Mouse (Mus musculus) forebrain, postnatal 0 days (tissue): ENCODE data around the gene Sbf1. TPM values are rescaled to one million over a fixed set of nuclear protein-coding genes. Genes with fewer than 3 reads are reported as not detected.

Experiments used
- ATAC-seq: fragments of 200-750 bp; cut with Nextera tagmentation; 2 replicates; pipeline ENCODE4 v1.8.0; 2017; ENCODE audit warnings: mild to moderate bottlenecking, moderate library complexity
- DNase-seq: peaks from one replicate; pipeline ENCODE4 v3.0.0-alpha.2; 2015
- H3K27ac ChIP-seq: fragments of 300-500 bp; sonication (generic); 2 replicates; pipeline ENCODE4 v1.5.1; 2014; ENCODE audit warnings: low read depth, mild to moderate bottlenecking, antibody characterized with exemption, low read length, moderate library complexity, mixed read lengths
- H3K27me3 ChIP-seq: fragments of 300-500 bp; sonication (generic); 2 replicates; pipeline ENCODE4 v1.6.1; 2014; ENCODE audit warnings: mild to moderate bottlenecking, low read length, mixed read lengths; ENCODE audit not compliant: insufficient read depth
- H3K36me3 ChIP-seq: fragments of 300-500 bp; sonication (generic); 2 replicates; pipeline ENCODE4 v1.6.1; 2014; ENCODE audit warnings: mild to moderate bottlenecking, moderate library complexity; ENCODE audit not compliant: insufficient read depth
- H3K4me1 ChIP-seq: fragments of 300-500 bp; sonication (generic); 2 replicates; pipeline ENCODE4 v1.6.1; 2014; ENCODE audit warnings: antibody characterized with exemption; ENCODE audit not compliant: insufficient read depth
- H3K4me2 ChIP-seq: fragments of 300-500 bp; sonication (generic); 2 replicates; pipeline ENCODE4 v1.6.1; 2014; ENCODE audit warnings: low read depth, mild to moderate bottlenecking, moderate library complexity
- H3K4me3 ChIP-seq: fragments of 300-500 bp; sonication (generic); 2 replicates; pipeline ENCODE4 v1.5.1; 2014; ENCODE audit warnings: low read depth, low read length, mixed read lengths
- H3K9ac ChIP-seq: fragments of 300-500 bp; sonication (generic); 2 replicates; pipeline ENCODE4 v1.6.1; 2014; ENCODE audit warnings: mild to moderate bottlenecking
- H3K9me3 ChIP-seq: fragments of 300-500 bp; sonication (generic); 2 replicates; pipeline ENCODE4 v1.6.1; 2016; ENCODE audit warnings: low read length
- CTCF ChIP-seq: sonication (generic); IDR thresholded peaks from 2 replicates; pipeline ENCODE4 v1.5.1; 2016; ENCODE audit warnings: antibody characterized with exemption, control low read depth, low read depth
- WGBS: fragments of 180-500 bp; shearing (Covaris S2); extraction: QIAGEN DNeasy Blood & Tissue Kit; methylation state at CpG from one replicate; pipeline ENCODE4 v1.1.7; 2014; 5-methylcytosine and 5-hydroxymethylcytosine counted together
- polyA plus RNA-seq: library from polyadenylated mRNA; unstranded; fragments of >200 nt; fragmentation: Nextera tagmentation; extraction: Ambion mirVana; gene quantifications from 2 replicates; pipeline ENCODE4 v1.2.1, GENCODE M21; 2015
- total RNA-seq: library from RNA; depleted of rRNA; stranded (reverse); fragments of >200 nt; gene quantifications from 2 replicates; pipeline ENCODE4 v1.2.3, GENCODE M21; 2014

The Sbf1 gene
- total and polyA plus RNA-seq, 2 experiments from 2014 or later = 60.7 to 164 TPM

DNA sequence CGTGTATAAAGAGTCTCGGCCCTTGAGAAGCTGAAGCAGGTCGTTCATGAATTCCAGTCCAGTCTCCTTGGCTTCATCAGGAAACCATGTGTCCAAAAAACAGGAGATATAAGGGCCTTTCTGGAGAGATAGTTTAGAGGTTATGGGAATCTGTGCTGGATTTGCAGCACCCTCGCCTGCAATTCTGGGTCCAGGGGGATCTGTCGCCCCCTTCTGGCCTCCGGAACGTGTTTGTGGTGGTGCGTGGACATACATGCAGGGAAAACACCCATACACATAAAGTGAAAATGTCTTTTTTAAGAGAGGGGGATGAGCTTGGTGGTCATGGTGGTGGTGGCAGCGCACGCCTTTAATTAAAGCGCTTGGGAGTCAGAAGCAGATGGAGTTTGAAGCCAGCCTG lies 1.0 kb upstream of the Sbf1 start:
- H3K9me3 ChIP-seq = no peaks in the 10 kb centered on the region
- H3K27me3 ChIP-seq = no peaks in the 10 kb centered on the region
- DNase-seq (no peak), ATAC-seq (no peak)
- peaks cover 11% of the 10 kb centered on the region for H3K4me1 ChIP-seq
- H3K4me2 ChIP-seq = no peak overlapping the region
- H3K9ac ChIP-seq = no peak overlapping the region
- WGBS = 65% methylated on average over 11 of the region's 11 CpGs
- H3K4me3 ChIP-seq = no peak overlapping the region
- no peaks in the 10 kb centered on the region for H3K36me3 ChIP-seq
- H3K27ac ChIP-seq = no peak overlapping the region
- peak; percentile 31; the same call in 1 of the 2 replicates for TF ChIP-seq CTCF

DNA sequence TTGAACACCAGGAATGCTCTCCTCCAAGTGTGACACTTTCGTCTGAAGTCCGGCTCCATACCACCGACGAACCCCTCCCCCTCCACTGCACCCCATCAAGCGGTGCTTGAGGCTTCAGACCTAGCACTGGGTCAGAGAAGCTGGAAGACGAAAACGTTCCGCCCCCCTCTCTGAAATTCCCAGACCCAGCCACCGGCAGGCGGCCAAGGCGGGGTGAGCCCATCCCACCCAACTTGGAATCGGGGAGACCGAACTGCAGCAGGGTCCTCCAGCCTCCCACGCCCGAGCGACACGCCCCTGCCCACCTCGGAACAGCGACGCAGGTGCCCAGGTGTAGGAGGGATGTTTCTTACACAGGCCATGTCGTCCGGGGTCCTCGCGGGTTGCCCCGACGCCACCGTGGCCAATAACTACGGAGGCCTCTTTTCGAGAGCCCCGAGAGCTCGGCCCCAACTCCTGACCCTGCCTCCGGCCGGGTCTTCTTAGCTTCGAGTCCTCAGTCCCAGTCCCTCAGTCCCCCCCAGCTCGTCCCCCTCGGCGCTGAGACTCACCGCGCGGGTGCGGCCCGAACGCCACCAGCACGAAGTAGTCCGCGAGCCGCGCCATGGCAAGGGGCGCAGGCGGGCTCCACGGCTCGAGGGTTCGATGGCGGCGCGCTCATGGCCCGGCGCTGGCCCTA lies 461 bp downstream of the Sbf1 start:
- H3K27ac ChIP-seq = peak overlapping the region; percentile 62

GRCm38 (mm10) chr15:89314107-89314506 lies 1.0 kb downstream of the Sbf1 start:
- no peak for ATAC-seq
- DNase-seq = no peak
- Histone ChIP-seq H3K4me2 (peak overlapping the region; percentile 68), H3K4me3 (peak overlapping the region; percentile 87), H3K9me3 (no peaks in the 10 kb centered on the region), H3K9ac (peak overlapping the region; percentile 84), H3K27ac (no peak overlapping the region), H3K4me1 (peaks cover 11% of the 10 kb centered on the region), H3K27me3 (no peaks in the 10 kb centered on the region), H3K36me3 (no peaks in the 10 kb centered on the region)
- no peak for TF ChIP-seq CTCF
- 30% methylated on average over 3 of the region's 3 CpGs for WGBS

More for the DNA sequence above, 461 bp downstream of the Sbf1 start:
- H3K9me3 ChIP-seq = no peaks in the 10 kb centered on the region
- no peaks in the 10 kb centered on the region for H3K27me3 ChIP-seq
- H3K4me1 ChIP-seq = peaks cover 11% of the 10 kb centered on the region
- TF ChIP-seq CTCF = peak; percentile 33
- ATAC-seq = peak; percentile 53
- H3K36me3 ChIP-seq = no peaks in the 10 kb centered on the region
- H3K4me2 ChIP-seq = peak overlapping the region; percentile 68
- peak overlapping the region; percentile 87 for H3K4me3 ChIP-seq
- peak overlapping the region; percentile 84 for H3K9ac ChIP-seq
- DNase-seq = peak; percentile 55
- WGBS = under 1% methylated on average over 58 of the region's 58 CpGs

- no peaks in the 10 kb centered on the region for H3K9me3 ChIP-seq
- no peak overlapping the region for H3K27ac ChIP-seq
- H3K36me3 ChIP-seq = no peaks in the 10 kb centered on the region
- ATAC-seq = no peak
- 76% methylated on average over 4 of the region's 4 CpGs for WGBS
- peak overlapping the region; percentile 68 for H3K4me2 ChIP-seq
- H3K27me3 ChIP-seq = no peaks in the 10 kb centered on the region
- DNase-seq = no peak
- H3K4me3 ChIP-seq = no peak overlapping the region; the same call in 1 of the 2 replicates
- peaks cover 11% of the 10 kb centered on the region for H3K4me1 ChIP-seq
- TF ChIP-seq CTCF = no peak
- H3K9ac ChIP-seq = 0 out of 2 replicates have a peak overlapping the region, but pooled peaks have one; percentile 10
Observed at GRCm38 (mm10) chr15:89313359-89313758, 1.8 kb downstream of the Sbf1 start.

- H3K9ac ChIP-seq = no peak overlapping the region
- H3K4me2 ChIP-seq = no peak overlapping the region
- no peaks in the 10 kb centered on the region for H3K9me3 ChIP-seq
- H3K27me3 ChIP-seq = no peaks in the 10 kb centered on the region
- DNase-seq (peak; percentile 36), ATAC-seq (peak; percentile 2; the same call in 1 of the 2 replicates)
- WGBS = 40% methylated on average over 6 of the region's 6 CpGs
- H3K4me1 ChIP-seq = peaks cover 11% of the 10 kb centered on the region
- no peak for TF ChIP-seq CTCF
- H3K36me3 ChIP-seq = peaks cover 22% of the 10 kb centered on the region
- no peak overlapping the region for H3K4me3 ChIP-seq
- H3K27ac ChIP-seq = no peak overlapping the region
Observed at GRCm38 (mm10) chr15:89309962-89310498, 5.1 kb downstream of the Sbf1 start.

DNA sequence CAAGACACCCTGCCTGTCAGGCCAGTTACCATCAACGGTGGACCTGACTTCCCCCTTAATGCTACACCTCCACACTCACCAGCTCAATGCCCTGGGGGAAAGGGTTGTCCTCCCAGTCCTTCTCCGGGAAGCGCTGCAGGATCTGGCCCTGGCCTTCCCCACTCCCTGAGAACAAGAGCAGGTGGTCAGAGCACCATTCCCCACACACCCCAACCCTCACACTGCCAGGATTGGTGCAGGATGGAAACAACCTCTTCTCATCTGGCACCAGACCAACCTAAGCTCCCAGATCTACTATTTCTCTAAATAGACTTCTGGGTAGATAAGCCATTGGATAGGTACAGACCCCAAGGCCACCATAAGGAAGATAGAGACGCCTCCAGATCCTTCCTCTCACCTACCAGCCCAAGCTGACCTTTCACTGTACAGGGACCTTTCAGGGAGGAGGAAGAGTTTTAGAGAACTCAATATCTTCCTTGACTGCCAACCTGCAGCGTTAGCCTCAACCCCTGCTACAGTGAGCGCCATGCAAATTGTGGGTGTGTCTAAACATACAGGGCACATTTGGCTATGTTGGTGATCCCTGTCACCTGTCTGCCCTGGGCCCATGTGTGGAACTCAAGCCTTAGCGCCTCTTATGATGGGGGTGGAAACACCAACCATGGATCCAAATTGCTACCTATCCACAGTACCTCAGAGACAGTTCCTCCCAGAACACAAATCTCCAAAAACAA lies 6.5 kb downstream of the Sbf1 start:
- DNase-seq = no peak
- Histone ChIP-seq H3K27ac (no peak overlapping the region), H3K9ac (no peak overlapping the region), H3K4me3 (no peak overlapping the region), H3K9me3 (no peaks in the 10 kb centered on the region), H3K36me3 (peaks cover 37% of the 10 kb centered on the region), H3K27me3 (no peaks in the 10 kb centered on the region), H3K4me2 (no peak overlapping the region), H3K4me1 (peaks cover 3% of the 10 kb centered on the region)
- WGBS = 96% methylated on average over 7 of the region's 7 CpGs
- ATAC-seq = no peak
- TF ChIP-seq CTCF = no peak

DNA sequence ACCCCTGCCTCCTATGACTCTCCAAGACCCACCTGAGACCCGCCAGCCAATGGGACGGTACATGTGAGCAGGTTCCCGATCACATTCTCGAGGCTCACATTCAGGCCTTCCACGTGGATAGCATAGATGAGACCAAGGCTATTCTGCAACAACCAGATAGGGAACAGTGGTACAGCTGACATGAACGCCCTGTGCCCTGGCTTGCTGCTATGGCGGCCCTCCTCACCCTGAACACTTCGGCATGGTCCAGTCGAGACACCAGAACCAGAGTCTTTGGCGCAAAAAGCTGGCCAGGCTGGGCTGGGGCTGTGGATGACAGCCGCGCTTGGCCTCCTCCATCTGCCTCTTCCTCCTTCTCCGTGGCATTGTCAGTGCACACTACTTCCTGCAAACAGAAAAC lies 7.7 kb downstream of the Sbf1 start:
- WGBS = 94% methylated on average over 13 of the region's 13 CpGs
- Histone ChIP-seq H3K27ac (no peak overlapping the region), H3K4me1 (no peaks in the 10 kb centered on the region), H3K27me3 (no peaks in the 10 kb centered on the region), H3K9me3 (no peaks in the 10 kb centered on the region), H3K4me3 (no peak overlapping the region), H3K9ac (no peak overlapping the region), H3K36me3 (peaks cover 48% of the 10 kb centered on the region), H3K4me2 (no peak overlapping the region)
- no peak for TF ChIP-seq CTCF
- no peak for DNase-seq
- ATAC-seq = no peak
